Mouse (Mus musculus) embryonic facial prominence, embryonic 11.5 days (tissue): ENCODE data around the gene Cdh12. TPM values are rescaled to one million over a fixed set of nuclear protein-coding genes. Genes with fewer than 3 reads are reported as not detected.
A peak's percentile ranks its signal among the peaks of the same experiment; 100 is the strongest.

ENCODE experiments used
- ATAC-seq: fragments of 200-750 bp; cut with Nextera tagmentation; replicated peaks from 2 replicates; pipeline ENCODE4 v1.8.0; 2017; ENCODE audit warnings: low read depth; ENCODE audit not compliant: insufficient number of reproducible peaks, low FRiP score, low TSS enrichment
- DNase-seq: peaks from one replicate; pipeline ENCODE4 v3.0.0-alpha.2; 2015; ENCODE audit warnings: low spot score
- H3K27ac ChIP-seq: fragments of 300-500 bp; sonication (generic); replicated peaks from 2 replicates; pipeline ENCODE4 v1.5.1; 2014; ENCODE audit warnings: mild to moderate bottlenecking, low read depth, low read length, control low read depth
- H3K27me3 ChIP-seq: fragments of 300-500 bp; sonication (generic); 2 replicates; pipeline ENCODE4 v1.6.1; 2014; ENCODE audit warnings: mild to moderate bottlenecking, low read length, moderate library complexity, mixed read lengths; ENCODE audit not compliant: control insufficient read depth, insufficient read depth
- H3K36me3 ChIP-seq: fragments of 300-500 bp; sonication (generic); replicated peaks from 2 replicates; pipeline ENCODE4 v1.6.1; 2014; ENCODE audit warnings: low read depth, mild to moderate bottlenecking, low read length, moderate library complexity, mixed read lengths; ENCODE audit not compliant: control insufficient read depth, insufficient read depth
- H3K4me1 ChIP-seq: fragments of 300-500 bp; sonication (generic); 2 replicates; pipeline ENCODE4 v1.6.1; 2014; ENCODE audit warnings: low read length, mixed read lengths; ENCODE audit not compliant: control insufficient read depth, insufficient read depth
- H3K4me2 ChIP-seq: fragments of 300-500 bp; sonication (generic); 2 replicates; pipeline ENCODE4 v1.6.1; 2014; ENCODE audit warnings: low read depth, mild to moderate bottlenecking, control low read depth, low read length, moderate library complexity
- H3K4me3 ChIP-seq: fragments of 300-500 bp; sonication (generic); 2 replicates; pipeline ENCODE4 v1.5.1; 2014; ENCODE audit warnings: low read depth, low read length, control low read depth
- H3K9ac ChIP-seq: fragments of 300-500 bp; sonication (generic); replicated peaks from 2 replicates; pipeline ENCODE4 v1.6.1; 2014; ENCODE audit warnings: mild to moderate bottlenecking, control low read depth, low read length
- H3K9me3 ChIP-seq: fragments of 300-500 bp; sonication (generic); replicated peaks from 2 replicates; pipeline ENCODE4 v1.6.1; 2016; ENCODE audit warnings: mild to moderate bottlenecking, low read length, inconsistent platforms, mixed read lengths; ENCODE audit not compliant: control insufficient read depth
- WGBS: fragments of 180-500 bp; shearing (Covaris S2); extraction: QIAGEN DNeasy Blood & Tissue Kit; methylation state at CpG from one replicate; pipeline ENCODE4 v1.1.7; 2014; 5-methylcytosine and 5-hydroxymethylcytosine counted together
- polyA plus RNA-seq: library from polyadenylated mRNA; unstranded; fragments of >200 nt; fragmentation: Nextera tagmentation; extraction: Ambion mirVana; gene quantifications from 2 replicates; pipeline ENCODE4 v1.2.1, GENCODE M21; 2014

Cdh12 gene
- polyA plus RNA-seq = 0.25 and 1.0 TPM in 2 replicates

GRCm38 (mm10) chr15:20448861-20449663, at the start of gene Cdh12:
Gene Cdh12 (plus strand): TSS chr15:20449265.
- Histone ChIP-seq H3K27me3 (no peaks in the 10 kb centered on the region), H3K27ac (no peak within 1 kb of the TSS), H3K4me2 (peak within 1 kb of the TSS; percentile 41), H3K4me1 (no peaks in the 10 kb centered on the region), H3K4me3 (peak within 1 kb of the TSS; percentile 19), H3K36me3 (no peaks in the 10 kb centered on the region), H3K9ac (peak within 1 kb of the TSS; percentile 29; the same call in 1 of the 2 replicates), H3K9me3 (no peaks in the 10 kb centered on the region)
- DNase-seq (peak; percentile 32), ATAC-seq (0 out of 2 replicates have a peak, but pooled peaks have one; percentile 52)
- WGBS = 9% methylated on average over 18 of the region's 18 CpGs

DNA sequence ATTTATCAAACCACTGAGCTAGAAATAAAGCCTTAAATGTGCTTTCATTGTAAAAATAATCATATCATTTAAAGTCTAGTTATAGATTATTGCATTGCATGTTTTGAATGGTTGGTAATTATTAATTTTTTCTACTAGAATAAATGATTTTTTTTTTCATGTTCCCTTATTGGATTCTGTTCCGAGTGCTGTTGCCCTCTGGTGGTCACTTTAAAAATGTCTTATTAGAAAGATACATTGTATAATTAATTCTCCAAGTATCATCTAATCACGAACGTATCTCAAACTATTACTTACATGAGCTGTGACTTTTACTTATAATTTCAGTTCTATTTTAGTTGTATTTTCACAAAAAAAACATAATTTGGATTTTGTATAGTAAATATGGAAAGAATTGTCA, 45.5 kb upstream of the Cdh12 start:
- Histone ChIP-seq H3K27me3 (no peaks in the 10 kb centered on the region), H3K27ac (no peak overlapping the region), H3K4me1 (no peaks in the 10 kb centered on the region), H3K36me3 (no peaks in the 10 kb centered on the region), H3K4me3 (no peak overlapping the region), H3K9me3 (no peaks in the 10 kb centered on the region), H3K4me2 (no peak overlapping the region), H3K9ac (no peak overlapping the region)
- 51% methylated on average over 3 of the region's 3 CpGs for WGBS
- peak; percentile 30 for DNase-seq
- no peak for ATAC-seq

DNA sequence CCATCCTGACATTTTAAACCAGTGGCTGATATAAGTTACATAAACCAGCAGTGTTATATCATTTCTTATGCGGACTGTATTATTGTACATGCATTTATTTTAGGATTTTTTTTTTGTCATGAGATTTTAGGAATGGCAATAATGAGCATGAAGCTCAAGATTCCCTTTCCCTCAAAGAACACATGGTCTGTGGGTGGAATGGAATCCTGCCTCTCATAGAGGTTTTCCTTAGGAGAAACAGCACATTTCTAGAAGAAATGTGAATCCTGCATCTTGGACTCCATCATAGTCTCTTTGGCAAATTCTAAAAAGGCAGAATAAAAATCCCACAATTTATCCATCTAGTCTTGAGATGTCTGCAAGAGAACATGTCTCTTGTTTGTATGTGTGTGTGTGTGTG, 35.7 kb upstream of the Cdh12 start:
- Histone ChIP-seq H3K36me3 (no peaks in the 10 kb centered on the region), H3K9ac (no peak overlapping the region), H3K4me2 (no peak overlapping the region), H3K9me3 (no peaks in the 10 kb centered on the region), H3K4me3 (no peak overlapping the region), H3K4me1 (no peaks in the 10 kb centered on the region), H3K27ac (no peak overlapping the region), H3K27me3 (no peaks in the 10 kb centered on the region)
- DNase-seq (no peak), ATAC-seq (no peak)
- 89% methylated on average over 1 of the region's 1 CpGs for WGBS

GRCm38 (mm10) chr15:20436356-20436755, 12.7 kb upstream of the Cdh12 start:
- WGBS = 53% methylated on average over 2 of the region's 2 CpGs
- DNase-seq (no peak), ATAC-seq (no peak)
- Histone ChIP-seq H3K27me3 (no peaks in the 10 kb centered on the region), H3K27ac (no peak overlapping the region), H3K4me3 (no peak overlapping the region), H3K4me2 (no peak overlapping the region), H3K36me3 (no peaks in the 10 kb centered on the region), H3K4me1 (no peaks in the 10 kb centered on the region), H3K9ac (no peak overlapping the region), H3K9me3 (no peaks in the 10 kb centered on the region)

DNA sequence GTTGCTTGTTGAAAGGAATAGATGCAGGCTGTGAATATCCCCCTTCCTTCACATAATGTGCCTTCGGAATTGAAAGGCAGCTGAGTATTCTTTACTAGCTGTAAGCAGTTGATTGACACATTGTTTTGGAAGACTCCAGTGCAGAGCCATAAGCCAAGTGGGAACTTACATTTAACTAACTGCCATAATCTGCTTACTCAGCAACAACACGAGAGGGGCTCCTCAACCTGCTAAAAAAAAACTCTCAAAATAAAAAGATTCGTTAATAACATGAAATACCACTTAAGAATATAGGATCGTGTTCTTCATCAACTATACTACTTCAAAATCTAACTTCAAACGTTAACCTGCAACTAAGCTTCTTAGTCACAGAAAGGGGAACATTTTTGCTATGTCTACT, 1.5 kb downstream of the Cdh12 start:
- Histone ChIP-seq H3K36me3 (no peaks in the 10 kb centered on the region), H3K4me2 (no peak overlapping the region), H3K9ac (no peak overlapping the region), H3K4me3 (no peak overlapping the region), H3K27ac (no peak overlapping the region), H3K4me1 (no peaks in the 10 kb centered on the region), H3K27me3 (no peaks in the 10 kb centered on the region), H3K9me3 (no peaks in the 10 kb centered on the region)
- DNase-seq = no peak
- no peak for ATAC-seq
- 71% methylated on average over 5 of the region's 5 CpGs for WGBS

GRCm38 (mm10) chr15:20458508-20458907, 9.4 kb downstream of the Cdh12 start:
- Histone ChIP-seq H3K27ac (no peak overlapping the region), H3K9ac (no peak overlapping the region), H3K4me2 (no peak overlapping the region), H3K4me1 (no peaks in the 10 kb centered on the region), H3K36me3 (no peaks in the 10 kb centered on the region), H3K4me3 (no peak overlapping the region), H3K9me3 (no peaks in the 10 kb centered on the region), H3K27me3 (no peaks in the 10 kb centered on the region)
- DNase-seq = no peak
- no peak for ATAC-seq
- WGBS = 66% methylated on average over 3 of the region's 3 CpGs

DNA sequence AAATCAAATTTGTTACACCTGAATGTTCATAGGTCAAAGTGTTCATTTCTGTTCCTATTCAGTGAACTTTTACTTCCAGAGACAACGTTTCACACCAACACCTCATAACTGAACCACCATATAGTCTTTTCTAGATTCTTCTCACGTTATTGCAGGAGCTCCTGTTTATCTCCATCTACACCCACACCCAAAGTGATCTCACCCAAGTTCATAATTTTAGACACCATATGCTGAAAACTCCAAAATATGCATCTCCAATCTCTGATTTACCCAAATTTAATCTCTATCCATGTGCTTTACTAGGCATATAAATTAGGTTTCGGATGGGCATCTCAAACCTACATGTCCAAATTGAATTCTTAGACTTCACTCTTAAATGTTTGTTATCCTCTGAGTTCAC, 13.4 kb downstream of the Cdh12 start:
- Histone ChIP-seq H3K36me3 (no peaks in the 10 kb centered on the region), H3K9me3 (no peaks in the 10 kb centered on the region), H3K9ac (no peak overlapping the region), H3K27ac (no peak overlapping the region), H3K4me3 (no peak overlapping the region), H3K4me1 (no peaks in the 10 kb centered on the region), H3K4me2 (no peak overlapping the region), H3K27me3 (no peaks in the 10 kb centered on the region)
- no peak for DNase-seq
- 86% methylated on average over 3 of the region's 3 CpGs for WGBS
- ATAC-seq = no peak

- no peak for ATAC-seq
Measured at GRCm38 (mm10) chr15:20463601-20464000, 14.5 kb downstream of the Cdh12 start.

More at GRCm38 (mm10) chr15:20463601-20464000, 14.5 kb downstream of the Cdh12 start:
- Histone ChIP-seq H3K4me2 (no peak overlapping the region), H3K4me3 (no peak overlapping the region), H3K4me1 (no peaks in the 10 kb centered on the region), H3K27me3 (no peaks in the 10 kb centered on the region), H3K9ac (no peak overlapping the region), H3K27ac (no peak overlapping the region), H3K36me3 (no peaks in the 10 kb centered on the region), H3K9me3 (no peaks in the 10 kb centered on the region)
- no peak for DNase-seq
- WGBS = 80% methylated on average over 1 of the region's 1 CpGs
